Mouse (Mus musculus): ENCODE measurements around the gene Dusp18. TPM values are rescaled to one million over a fixed set of nuclear protein-coding genes. Genes with fewer than 3 reads are reported as not detected.
A peak's percentile ranks its signal among the peaks of the same experiment; 100 is the strongest.
"Not testable (repeated sequence)": the region's sequence is repeated elsewhere in the genome, so short reads cannot be mapped to it uniquely, and the experiment has no call there.

The Dusp18 gene
- polyA plus RNA-seq, 1 experiment from 2014 or later, result 29.9 TPM

DNA sequence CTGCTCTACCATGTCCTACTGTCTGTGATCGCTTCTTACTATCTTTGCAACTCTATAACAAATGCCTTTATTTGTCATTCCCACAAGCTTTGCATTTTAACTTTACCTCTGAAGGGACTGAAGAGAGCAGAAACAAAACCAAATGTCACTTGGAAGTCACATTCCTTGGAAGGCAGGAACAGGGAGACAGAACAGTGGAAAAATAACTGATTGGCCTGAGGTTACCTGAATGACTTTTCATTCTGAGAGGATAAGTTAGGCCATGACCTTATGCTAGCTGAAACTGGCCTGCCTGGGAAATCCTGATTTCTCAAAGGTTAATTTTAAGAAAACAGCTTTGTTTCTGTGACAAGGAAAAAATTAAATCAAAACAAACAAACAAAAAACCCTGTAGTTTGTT, 893 bp downstream of the Dusp18 start:
- ATAC-seq (ENCODE audit: low FRiP score, low read depth), result no peak
- WGBS, result 88% methylated on average over 1 of the region's 1 CpGs
- Histone ChIP-seq H3K4me2 (replicated peaks) (peak overlapping the region; percentile 71; the same call in 1 of the 2 replicates), H3K4me1 (0 out of 2 replicates have a peak, but pooled peaks cover 6% of the 10 kb centered on the region), H3K9ac (replicated peaks) (no peak overlapping the region), H3K36me3 (peaks cover 28% of the 10 kb centered on the region), H3K9me3 (no peaks in the 10 kb centered on the region), H3K27me3 (no peaks in the 10 kb centered on the region), H3K4me3 (no peak overlapping the region), H3K27ac (replicated peaks) (no peak overlapping the region)

DNA sequence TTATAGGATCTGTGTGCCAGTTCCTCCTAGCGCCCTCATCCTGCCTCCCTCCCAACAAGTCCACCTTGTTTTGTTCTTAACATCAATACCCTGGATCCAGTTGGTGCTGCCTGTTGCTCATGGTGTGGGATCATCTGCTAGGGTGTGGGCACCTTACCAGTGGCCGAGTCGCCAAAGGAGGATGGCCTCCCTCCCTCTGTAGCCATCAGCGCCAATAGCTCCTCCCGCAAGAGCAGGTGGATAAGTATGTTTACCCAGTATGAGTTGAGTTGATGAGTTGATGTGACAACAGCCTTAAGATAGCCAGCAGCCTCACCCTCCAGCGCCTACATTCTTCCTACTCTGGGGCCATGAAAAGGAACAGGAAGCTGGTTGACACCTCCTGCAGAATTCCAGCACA, 5.3 kb downstream of the Dusp18 start:
- Histone ChIP-seq H3K9ac (replicated peaks) (no peak overlapping the region), H3K4me1 (no peaks in the 10 kb centered on the region), H3K27me3 (no peaks in the 10 kb centered on the region), H3K9me3 (no peaks in the 10 kb centered on the region), H3K27ac (replicated peaks) (no peak overlapping the region), H3K4me2 (replicated peaks) (no peak overlapping the region), H3K4me3 (no peak overlapping the region), H3K36me3 (peaks cover 28% of the 10 kb centered on the region)
- ATAC-seq (ENCODE audit: low FRiP score, low read depth), result no peak
- WGBS, result 87% methylated on average over 6 of the region's 6 CpGs

GRCm38 (mm10) chr11:3902516-3902915, 7.5 kb downstream of the Dusp18 start:
- H3K4me3 ChIP-seq, result no peak overlapping the region
- H3K27me3 ChIP-seq, result no peaks in the 10 kb centered on the region
- no peak for ATAC-seq (ENCODE audit: low FRiP score, low read depth)
- H3K4me1 ChIP-seq, result no peaks in the 10 kb centered on the region
- H3K9me3 ChIP-seq, result no peaks in the 10 kb centered on the region
- 88% methylated on average over 3 of the region's 3 CpGs for WGBS
- H3K36me3 ChIP-seq, result peaks cover 24% of the 10 kb centered on the region
- no peak overlapping the region for H3K9ac ChIP-seq (replicated peaks)
- no peak overlapping the region for H3K4me2 ChIP-seq (replicated peaks)
- H3K27ac ChIP-seq (replicated peaks), result no peak overlapping the region

- Histone ChIP-seq H3K27me3 (no peaks in the 10 kb centered on the region), H3K9me3 (no peaks in the 10 kb centered on the region), H3K36me3 (peaks cover 19% of the 10 kb centered on the region), H3K4me3 (no peak overlapping the region), H3K9ac (replicated peaks) (no peak overlapping the region), H3K4me2 (replicated peaks) (no peak overlapping the region), H3K27ac (replicated peaks) (no peak overlapping the region), H3K4me1 (no peaks in the 10 kb centered on the region)
- ATAC-seq (ENCODE audit: low FRiP score, low read depth), result no peak
- 87% methylated on average over 5 of the region's 5 CpGs for WGBS
Observed at GRCm38 (mm10) chr11:3903046-3903445, 8.0 kb downstream of the Dusp18 start.

- no peak for ATAC-seq (ENCODE audit: low FRiP score, low read depth)
- H3K27ac ChIP-seq (replicated peaks), result no peak overlapping the region
- H3K4me1 ChIP-seq, result 0 out of 2 replicates have a peak, but pooled peaks cover 7% of the 10 kb centered on the region
- no peaks in the 10 kb centered on the region for H3K9me3 ChIP-seq
- H3K27me3 ChIP-seq, result no peaks in the 10 kb centered on the region
- WGBS, result 85% methylated on average over 6 of the region's 6 CpGs
- no peak overlapping the region for H3K4me3 ChIP-seq
- 0 out of 2 replicates have a peak, but pooled peaks cover 4% of the 10 kb centered on the region for H3K36me3 ChIP-seq
- no peak overlapping the region for H3K9ac ChIP-seq (replicated peaks)
- no peak overlapping the region for H3K4me2 ChIP-seq (replicated peaks)
Observed at GRCm38 (mm10) chr11:3904673-3905072, 9.6 kb downstream of the Dusp18 start.

DNA sequence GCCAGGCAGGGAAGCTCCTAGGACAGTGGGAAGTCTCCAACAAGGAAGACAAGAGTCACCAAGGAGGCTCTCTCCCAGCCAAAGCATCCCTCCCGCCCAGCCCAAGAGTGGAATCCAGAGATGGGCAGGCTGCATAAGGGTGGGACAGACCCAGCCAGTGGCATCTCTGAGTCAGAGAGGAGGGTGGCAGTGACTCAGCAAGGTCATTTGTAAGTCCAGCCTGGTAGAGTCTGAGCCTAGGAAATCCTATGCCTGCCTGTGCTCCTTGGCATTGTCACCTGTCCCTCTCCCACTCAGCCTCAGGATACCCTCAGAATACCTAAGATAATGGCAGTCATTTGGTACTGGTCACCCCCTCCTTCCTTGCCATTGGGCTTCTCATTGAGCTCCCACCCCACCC, 10.4 kb downstream of the Dusp18 start:
- Histone ChIP-seq H3K4me3 (no peak overlapping the region), H3K27ac (replicated peaks) (no peak overlapping the region), H3K27me3 (no peaks in the 10 kb centered on the region), H3K9ac (replicated peaks) (no peak overlapping the region), H3K4me2 (replicated peaks) (no peak overlapping the region), H3K9me3 (no peaks in the 10 kb centered on the region), H3K36me3 (0 out of 2 replicates have a peak, but pooled peaks cover 4% of the 10 kb centered on the region), H3K4me1 (peaks cover 14% of the 10 kb centered on the region; the same call in 1 of the 2 replicates)
- no peak for ATAC-seq (ENCODE audit: low FRiP score, low read depth)
- 100% methylated on average over 1 of the region's 1 CpGs for WGBS

GRCm38 (mm10) chr11:3909236-3909635, 14.2 kb downstream of the Dusp18 start:
- 91% methylated on average over 4 of the region's 4 CpGs for WGBS
- Histone ChIP-seq H3K4me1 (peaks cover 42% of the 10 kb centered on the region), H3K27me3 (peaks cover 9% of the 10 kb centered on the region), H3K4me3 (no peak overlapping the region), H3K27ac (replicated peaks) (no peak overlapping the region), H3K4me2 (replicated peaks) (no peak overlapping the region), H3K36me3 (0 out of 2 replicates have a peak, but pooled peaks cover 4% of the 10 kb centered on the region), H3K9me3 (no peaks in the 10 kb centered on the region), H3K9ac (replicated peaks) (0 out of 2 replicates have a peak overlapping the region, but pooled peaks have one; percentile 1)
- no peak for ATAC-seq (ENCODE audit: low FRiP score, low read depth)

DNA sequence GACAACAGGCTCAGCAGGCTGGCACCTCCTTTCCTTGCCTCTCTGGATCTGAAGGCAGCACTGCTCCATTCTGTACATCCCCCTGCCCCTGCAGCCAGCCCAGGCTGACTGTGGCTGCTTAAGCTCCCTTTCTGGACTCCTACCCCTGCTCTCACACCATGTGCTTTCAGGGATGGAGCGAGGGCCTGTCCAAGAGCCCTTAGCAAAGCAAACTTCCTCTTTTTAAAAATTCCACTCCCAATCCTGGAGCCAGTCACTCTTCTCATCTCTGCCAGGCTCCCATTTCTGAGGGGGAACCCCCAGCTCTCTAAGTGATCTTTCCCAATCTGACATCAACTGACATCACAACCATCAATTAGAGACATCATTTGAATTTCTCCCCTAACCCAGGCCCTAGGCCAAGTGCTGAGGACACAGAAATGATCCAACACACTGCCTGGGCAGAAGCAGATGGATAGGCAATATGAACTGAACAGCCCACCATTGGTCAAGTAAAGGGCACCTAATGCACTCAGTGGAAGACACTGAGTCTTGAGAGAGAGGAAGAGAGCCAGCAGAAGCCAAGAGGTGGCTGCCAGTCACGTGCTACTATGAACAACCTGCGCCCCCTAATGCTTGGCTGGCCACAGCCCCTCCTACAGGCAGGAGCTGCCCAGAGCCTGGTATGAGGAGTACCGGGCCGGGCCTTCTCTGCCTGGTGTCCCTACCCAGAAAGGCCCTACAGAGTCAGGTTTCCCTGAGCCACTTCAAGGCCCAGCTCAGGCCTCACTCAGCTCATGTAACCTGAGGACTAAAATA, 15.7 kb downstream of the Dusp18 start:
- no peaks in the 10 kb centered on the region for H3K9me3 ChIP-seq
- H3K4me3 ChIP-seq, result no peak overlapping the region
- H3K27me3 ChIP-seq, result peaks cover 15% of the 10 kb centered on the region
- no peak overlapping the region; the same call in 1 of the 2 replicates for H3K9ac ChIP-seq (replicated peaks)
- H3K4me1 ChIP-seq, result peaks cover 45% of the 10 kb centered on the region
- ATAC-seq (ENCODE audit: low FRiP score, low read depth), result no peak
- H3K4me2 ChIP-seq (replicated peaks), result peak overlapping the region; percentile 21; the same call in 1 of the 2 replicates
- H3K36me3 ChIP-seq, result 0 out of 2 replicates have a peak, but pooled peaks cover 4% of the 10 kb centered on the region
- 62% methylated on average over 5 of the region's 5 CpGs for WGBS
- no peak overlapping the region for H3K27ac ChIP-seq (replicated peaks)

GRCm38 (mm10) chr11:3911440-3911839, 16.4 kb downstream of the Dusp18 start:
- H3K36me3 ChIP-seq; ATAC-seq (ENCODE audit: low FRiP score, low read depth); H3K4me3 ChIP-seq; H3K9me3 ChIP-seq; H3K9ac ChIP-seq (replicated peaks); H3K27ac ChIP-seq (replicated peaks): not testable (repeated sequence)
- Histone ChIP-seq H3K4me2 (replicated peaks) (peak overlapping the region; percentile 21; the same call in 1 of the 2 replicates), H3K27me3 (peaks cover 19% of the 10 kb centered on the region), H3K4me1 (peaks cover 45% of the 10 kb centered on the region)
- 84% methylated on average over 6 of the region's 6 CpGs for WGBS

DNA sequence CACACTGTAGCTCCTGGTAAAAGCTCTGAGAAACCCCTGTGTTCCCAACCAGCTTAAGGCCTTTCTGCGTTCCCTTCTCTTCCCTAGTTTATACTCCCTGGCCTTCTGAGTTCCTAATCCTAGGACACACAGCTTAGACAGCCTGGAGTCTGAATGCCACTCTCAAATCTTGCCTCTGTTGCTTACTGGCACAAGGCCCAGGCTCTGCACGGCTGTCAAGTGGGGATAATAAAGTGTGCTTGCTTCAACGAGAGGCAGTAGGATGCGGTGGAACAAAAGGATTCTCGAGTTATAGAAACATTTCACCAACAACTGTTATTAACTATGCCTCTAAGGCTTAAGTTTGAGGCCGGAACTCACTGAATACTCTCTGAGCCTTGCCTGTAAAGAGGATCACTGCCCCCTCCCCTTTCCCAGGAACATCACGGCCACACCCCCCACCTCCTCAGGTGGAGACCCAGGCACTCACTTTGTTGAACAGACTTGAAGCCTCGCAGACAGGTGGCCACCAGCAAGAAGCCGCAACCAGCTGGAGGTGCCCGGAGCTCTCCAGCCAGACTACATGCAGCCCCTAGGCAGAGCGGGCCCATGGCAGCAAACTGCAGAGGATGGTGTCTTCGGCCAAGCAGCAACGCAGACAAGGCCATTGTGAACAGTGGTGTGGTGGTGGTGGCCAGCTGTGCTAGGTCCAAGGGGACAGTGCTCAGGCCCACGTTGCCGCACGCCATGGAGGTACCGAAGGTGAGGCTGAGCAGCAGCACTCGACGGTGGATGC, 17.2 kb downstream of the Dusp18 start:
- H3K27ac ChIP-seq (replicated peaks), result no peak overlapping the region
- WGBS, result 19% methylated on average over 19 of the region's 19 CpGs
- peak overlapping the region; percentile 73 for H3K9ac ChIP-seq (replicated peaks)
- 0 out of 2 replicates have a peak, but pooled peaks have one; percentile 2 for ATAC-seq (ENCODE audit: low FRiP score, low read depth)
- H3K4me3 ChIP-seq, result peak overlapping the region; percentile 65
- H3K4me2 ChIP-seq (replicated peaks), result peak overlapping the region; percentile 88
- H3K9me3 ChIP-seq, result no peaks in the 10 kb centered on the region
- no peaks in the 10 kb centered on the region for H3K36me3 ChIP-seq
- peaks cover 19% of the 10 kb centered on the region for H3K27me3 ChIP-seq
- peaks cover 45% of the 10 kb centered on the region for H3K4me1 ChIP-seq

GRCm38 (mm10) chr11:3912875-3913271, 17.8 kb downstream of the Dusp18 start:
- under 1% methylated on average over 16 of the region's 16 CpGs for whole genome bisulfite sequencing
- peak; percentile 1; the same call in 1 of the 2 replicates for ATAC-seq (ENCODE audit: low FRiP score, low read depth)
- peak overlapping the region; percentile 88 for H3K4me2 ChIP-seq (replicated peaks)
- peaks cover 19% of the 10 kb centered on the region for H3K27me3 ChIP-seq
- peaks cover 45% of the 10 kb centered on the region for H3K4me1 ChIP-seq
- H3K9ac ChIP-seq (replicated peaks), result peak overlapping the region; percentile 73
- no peak overlapping the region for H3K27ac ChIP-seq (replicated peaks)
- no peaks in the 10 kb centered on the region for H3K9me3 ChIP-seq
- no peaks in the 10 kb centered on the region for H3K36me3 ChIP-seq
- peak overlapping the region; percentile 65 for H3K4me3 ChIP-seq
